Mouse (Mus musculus) naive thymus-derived CD4-positive, alpha-beta T cell, adult 5 months (primary cell): ENCODE measurements around the gene Mageb16. TPM values are rescaled to one million over a fixed set of nuclear protein-coding genes. Genes with fewer than 3 reads are reported as not detected.

Experiments
- polyA plus RNA-seq: library from polyadenylated mRNA; unstranded; fragments of 100-300 nt; shearing (Covaris generic); gene quantifications from one replicate; pipeline ENCODE4 v1.2.1, GENCODE M21; 2017

Mageb16 gene
- not detected for polyA plus RNA-seq

DNA sequence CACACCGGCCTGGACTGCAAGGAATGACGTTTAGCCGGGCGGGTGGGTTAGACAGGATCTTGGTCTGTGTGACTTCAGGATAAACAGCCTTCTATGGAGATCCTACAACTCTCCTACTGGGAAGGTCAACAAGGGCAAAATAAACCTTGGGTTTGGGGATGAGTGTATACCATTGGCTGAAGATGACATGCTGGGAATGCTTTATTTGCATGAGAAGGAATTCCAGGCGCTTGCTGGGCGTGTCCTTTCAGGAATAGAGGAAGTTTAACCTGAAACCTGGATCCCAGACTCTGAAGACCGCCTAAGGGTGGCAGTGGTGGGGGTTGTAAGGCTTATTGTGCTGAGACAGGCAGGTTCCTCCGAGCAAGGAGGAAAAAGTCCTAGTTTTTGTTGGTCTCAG lies at the start of gene Mageb16:
TSS of gene Mageb16 (minus strand) at position 25 of the 400 bp plus-strand sequence.

Other genes with a start within 250 kb of the Mageb16 start
- gene Gm7173, start 154.2 kb downstream of the Mageb16 start, polyA plus RNA-seq: not detected